Mouse (Mus musculus) ES-Bruce4 (cell line): ENCODE measurements around the gene Nfil3.

Experiments
- CTCF ChIP-seq: IDR thresholded peaks from one replicate; pipeline ENCODE4 v1.8.1; 2011; ENCODE audit warnings: low read depth, low read length
- POLR2A ChIP-seq: IDR thresholded peaks from one replicate; pipeline ENCODE4 v1.8.1; 2011; ENCODE audit warnings: low read length; ENCODE audit not compliant: insufficient read depth

DNA sequence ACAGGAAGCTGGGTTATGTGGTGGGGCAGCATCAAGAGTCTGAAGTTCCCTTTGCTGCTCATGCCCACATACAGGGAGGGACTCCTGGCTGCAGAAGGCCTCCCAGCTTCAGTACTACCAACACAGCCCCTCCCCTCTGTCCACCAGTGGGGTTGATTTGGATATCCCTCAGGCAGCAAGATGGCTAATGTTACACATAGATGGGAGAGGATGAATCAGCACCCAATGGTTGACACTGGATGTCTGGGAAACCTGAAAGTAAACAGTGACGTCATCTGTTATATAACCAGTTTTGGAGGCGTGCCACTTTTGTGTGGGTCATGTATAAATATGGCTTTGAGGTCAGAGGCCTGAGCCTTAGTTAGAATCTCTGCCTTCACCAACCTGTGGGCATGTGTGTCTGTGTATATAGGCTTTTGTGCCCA is 20.6 kb upstream of the Nfil3 start:
- TF ChIP-seq CTCF: no peak
- TF ChIP-seq POLR2A: no peak
